Mouse (Mus musculus) T-cell, adult 2 months (primary cell): Measurements from ENCODE around the gene Sergef.
A peak's percentile ranks its signal among the peaks of the same experiment; 100 is the strongest.

Experiments used
- DNase-seq: peaks from one replicate; pipeline ENCODE4 v3.0.0; 2022; ENCODE audit warnings: low spot score

The Sergef gene

GRCm38 (mm10) chr7:46403616-46404485, 235.8 kb downstream of the Sergef start:
- DNase-seq: no peak

GRCm38 (mm10) chr7:46401371-46402180, 238.0 kb downstream of the Sergef start:
- no peak for DNase-seq

- DNase-seq: no peak
These were observed 239.3 kb downstream of the Sergef start for GRCm38 (mm10) chr7:46400346-46400745.

- DNase-seq: no peak
These were observed 239.9 kb downstream of the Sergef start for GRCm38 (mm10) chr7:46399676-46400075.

GRCm38 (mm10) chr7:46398612-46399011, 241.0 kb downstream of the Sergef start:
- DNase-seq: no peak

GRCm38 (mm10) chr7:46397732-46398333, 241.8 kb downstream of the Sergef start:
- no peak for DNase-seq

GRCm38 (mm10) chr7:46396928-46397731, 242.5 kb downstream of the Sergef start:
- DNase-seq: peak; percentile 20

- DNase-seq: peak; percentile 69
These were observed 243.2 kb downstream of the Sergef start, which contains the start of gene Kcnc1 for GRCm38 (mm10) chr7:46396231-46396927. Kcnc1 (plus strand) TSS chr7:46396497.

GRCm38 (mm10) chr7:46395571-46395970, 244.0 kb downstream of the Sergef start:
- no peak for DNase-seq

- DNase-seq: no peak
These were observed 244.7 kb downstream of the Sergef start for GRCm38 (mm10) chr7:46394933-46395332.

- DNase-seq: peak; percentile 14
These were observed 245.7 kb downstream of the Sergef start for GRCm38 (mm10) chr7:46393718-46394511.
